Mouse (Mus musculus): ENCODE data around the gene Rfx3.

Gene Rfx3

GRCm38 (mm10) chr19:27905172-27905571, 105.8 kb downstream of the Rfx3 start:
- DNase-seq (ENCODE audit: low read depth), result no peak

GRCm38 (mm10) chr19:27904655-27905054, 106.3 kb downstream of the Rfx3 start:
- no peak for DNase-seq (ENCODE audit: low read depth)

GRCm38 (mm10) chr19:27904209-27904608, 106.8 kb downstream of the Rfx3 start:
- no peak for DNase-seq (ENCODE audit: low read depth)

GRCm38 (mm10) chr19:27902601-27903000, 108.4 kb downstream of the Rfx3 start:
- no peak for DNase-seq (ENCODE audit: low read depth)

GRCm38 (mm10) chr19:27901693-27902092, 109.3 kb downstream of the Rfx3 start:
- DNase-seq (ENCODE audit: low read depth), result no peak

- DNase-seq (ENCODE audit: low read depth), result no peak
These were observed 126.4 kb downstream of the Rfx3 start for GRCm38 (mm10) chr19:27884520-27884919.

- no peak for DNase-seq (ENCODE audit: low read depth)
These were observed 133.5 kb downstream of the Rfx3 start for GRCm38 (mm10) chr19:27877429-27877828.

- no peak for DNase-seq (ENCODE audit: low read depth)
These were observed 140.2 kb downstream of the Rfx3 start for GRCm38 (mm10) chr19:27870794-27871193.

- no peak for DNase-seq (ENCODE audit: low read depth)
These were observed 151.3 kb downstream of the Rfx3 start for GRCm38 (mm10) chr19:27859641-27860040.

- DNase-seq (ENCODE audit: low read depth), result no peak
These were observed 162.0 kb downstream of the Rfx3 start for GRCm38 (mm10) chr19:27848946-27849345.

- DNase-seq (ENCODE audit: low read depth), result no peak
These were observed 163.9 kb downstream of the Rfx3 start for GRCm38 (mm10) chr19:27847055-27847454.

GRCm38 (mm10) chr19:27838635-27839034, 172.3 kb downstream of the Rfx3 start:
- DNase-seq (ENCODE audit: low read depth), result no peak

GRCm38 (mm10) chr19:27838041-27838440, 172.9 kb downstream of the Rfx3 start:
- no peak for DNase-seq (ENCODE audit: low read depth)

GRCm38 (mm10) chr19:27832448-27832847, 178.5 kb downstream of the Rfx3 start:
- no peak for DNase-seq (ENCODE audit: low read depth)

GRCm38 (mm10) chr19:27828316-27828715, 182.7 kb downstream of the Rfx3 start:
- DNase-seq (ENCODE audit: low read depth), result no peak

- no peak for DNase-seq (ENCODE audit: low read depth)
These were observed 193.3 kb downstream of the Rfx3 start for GRCm38 (mm10) chr19:27817661-27818060.

GRCm38 (mm10) chr19:27780030-27780429, 230.9 kb downstream of the Rfx3 start:
- peak; percentile 31 for DNase-seq (ENCODE audit: low read depth)

- DNase-seq (ENCODE audit: low read depth), result no peak
These were observed 240.2 kb downstream of the Rfx3 start for GRCm38 (mm10) chr19:27770716-27771265.

- no peak for DNase-seq (ENCODE audit: low read depth)
These were observed 242.5 kb downstream of the Rfx3 start for GRCm38 (mm10) chr19:27768444-27768843.

- no peak for DNase-seq (ENCODE audit: low read depth)
These were observed 250.7 kb downstream of the Rfx3 start for GRCm38 (mm10) chr19:27760309-27760708.

- DNase-seq (ENCODE audit: low read depth), result no peak
These were observed 251.6 kb downstream of the Rfx3 start for GRCm38 (mm10) chr19:27759347-27759746.

- DNase-seq (ENCODE audit: low read depth), result no peak
These were observed 263.7 kb downstream of the Rfx3 start for GRCm38 (mm10) chr19:27747301-27747700.

GRCm38 (mm10) chr19:27738908-27739307, 272.1 kb downstream of the Rfx3 start:
- no peak for DNase-seq (ENCODE audit: low read depth)

GRCm38 (mm10) chr19:27736571-27736970, 274.4 kb downstream of the Rfx3 start:
- no peak for DNase-seq (ENCODE audit: low read depth)

GRCm38 (mm10) chr19:27718931-27719330, 292.0 kb downstream of the Rfx3 start:
- DNase-seq (ENCODE audit: low read depth), result no peak

Measured in naive thymus-derived CD4-positive, alpha-beta T cell, adult 2 months (primary cell).